30 mouse cellular contexts compared by ENCODE assay signal in the genomic region with DNA sequence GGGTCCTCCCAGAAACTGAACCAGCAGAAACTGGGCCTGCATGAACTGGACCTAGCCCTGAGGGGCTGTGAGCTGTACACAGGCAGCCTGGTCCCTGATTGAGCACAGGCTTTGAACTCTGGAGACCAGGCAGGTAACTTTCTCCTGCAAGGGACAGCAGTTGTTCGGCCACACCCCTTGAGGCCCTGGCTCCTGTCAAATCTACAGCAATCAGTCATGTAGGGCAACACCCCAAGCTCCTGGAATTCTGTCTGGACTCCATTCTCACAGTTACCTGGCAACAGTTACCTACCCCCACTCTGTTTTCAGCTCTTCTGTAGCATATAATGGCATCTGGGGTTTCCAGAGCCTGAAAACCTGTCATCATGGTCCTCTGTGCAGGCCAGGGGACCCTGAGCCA. TPM values are rescaled to one million over a fixed set of nuclear protein-coding genes. Genes with fewer than 3 reads are reported as not detected.
"Had no signal": no experiment of that assay in that cellular context is flagged by ENCODE, and none has a peak within 500 bp of the region (broad histone marks: within the 10 kb centered on the region; RNA-seq: fewer than 3 reads in every experiment).

No protein-coding gene starts in this region.

- DNase-seq: gastrocnemius, postnatal 14 days; gastrocnemius, postnatal 36 days; heart, adult 2 months; heart, postnatal 14 days; heart, postnatal 36 days; kidney, adult 11 months; kidney, adult 2 months; kidney, adult 9 months; kidney, postnatal 14 days; kidney, postnatal 36 days; layer of hippocampus, adult 9-11 months; layer of hippocampus, postnatal 36 days; left cerebral cortex, postnatal 4 days had no signal

- H3K4me1 ChIP-seq: heart, embryonic 13.5 days; heart, embryonic 15.5 days; hindbrain, embryonic 13.5 days; hindbrain, embryonic 15.5 days; intestine, embryonic 15.5 days; kidney, embryonic 15.5 days; limb, embryonic 13.5 days; limb, embryonic 15.5 days had no signal

- H3K4me3 ChIP-seq: heart, adult 2 months; heart, embryonic 13.5 days; heart, embryonic 15.5 days; hindbrain, embryonic 13.5 days; hindbrain, embryonic 15.5 days; intestine, embryonic 15.5 days; kidney, embryonic 15.5 days; limb, embryonic 13.5 days; limb, embryonic 15.5 days had no signal

- H3K27ac ChIP-seq: heart, adult 2 months; heart, embryonic 13.5 days; heart, embryonic 15.5 days; hindbrain, embryonic 13.5 days; hindbrain, embryonic 15.5 days; hindbrain, postnatal 0 days; intestine, embryonic 15.5 days; kidney, embryonic 15.5 days; kidney, postnatal 0 days; limb, embryonic 13.5 days; limb, embryonic 15.5 days had no signal

- H3K36me3 ChIP-seq: heart, embryonic 13.5 days; heart, embryonic 15.5 days; hindbrain, embryonic 13.5 days; hindbrain, embryonic 15.5 days; intestine, embryonic 15.5 days; kidney, embryonic 15.5 days; limb, embryonic 13.5 days; limb, embryonic 15.5 days had no signal

- ATAC-seq: hindbrain, postnatal 0 days; intestine, embryonic 15.5 days had no signal

- H3K9ac ChIP-seq: heart, embryonic 13.5 days; heart, embryonic 15.5 days; hindbrain, embryonic 13.5 days; hindbrain, embryonic 15.5 days; intestine, embryonic 15.5 days; kidney, embryonic 15.5 days; limb, embryonic 13.5 days; limb, embryonic 15.5 days had no signal

- H3K4me2 ChIP-seq: heart, embryonic 11.5 days; heart, embryonic 13.5 days; heart, embryonic 15.5 days; hindbrain, embryonic 13.5 days; hindbrain, embryonic 15.5 days; intestine, embryonic 15.5 days; kidney, embryonic 15.5 days; limb, embryonic 13.5 days; limb, embryonic 15.5 days had no signal

- H3K9me3 ChIP-seq: heart, embryonic 13.5 days; heart, embryonic 15.5 days; hindbrain, embryonic 13.5 days; hindbrain, embryonic 15.5 days; intestine, embryonic 15.5 days; kidney, embryonic 15.5 days; limb, embryonic 13.5 days; limb, embryonic 15.5 days had no signal

- H3K27me3 ChIP-seq: heart, embryonic 13.5 days; heart, embryonic 15.5 days; hindbrain, embryonic 13.5 days; hindbrain, embryonic 15.5 days; intestine, embryonic 15.5 days; kidney, embryonic 15.5 days; limb, embryonic 13.5 days; limb, embryonic 15.5 days had no signal

RNA-seq across cellular contexts. Expression of gene Esp8, which starts 11.3 kb away (rescaled TPM):
- polyA plus RNA-seq: gonadal fat pad, adult 2 months; heart, adult 2 months; heart, embryonic 11.5 days; heart, embryonic 13.5 days; heart, embryonic 15.5 days; heart, postnatal 0 days; hindbrain, embryonic 11.5 days; hindbrain, embryonic 13.5 days; hindbrain, embryonic 15.5 days; hindbrain, postnatal 0 days; intestine, embryonic 15.5 days; kidney, adult 2 months; kidney, embryonic 15.5 days; large intestine, adult 2 months; limb, embryonic 11.5 days; limb, embryonic 13.5 days; limb, embryonic 15.5 days; liver, adult 2 months had no signal

RNA-seq across cellular contexts. Expression of gene Esp6, which starts 30.2 kb away (rescaled TPM):
- polyA plus RNA-seq: gonadal fat pad, adult 2 months; heart, adult 2 months; heart, embryonic 11.5 days; heart, embryonic 13.5 days; heart, embryonic 15.5 days; heart, postnatal 0 days; hindbrain, embryonic 11.5 days; hindbrain, embryonic 13.5 days; hindbrain, embryonic 15.5 days; hindbrain, postnatal 0 days; intestine, embryonic 15.5 days; kidney, adult 2 months; kidney, embryonic 15.5 days; kidney, postnatal 0 days; large intestine, adult 2 months; limb, embryonic 11.5 days; limb, embryonic 13.5 days; limb, embryonic 15.5 days; liver, adult 2 months had no signal
